Mouse (Mus musculus): ENCODE results near the gene Best3.

The Best3 gene

GRCm38 (mm10) chr10:116980273-116980672, 5.8 kb upstream of the Best3 start:
- peak; percentile 64 to 80 for DNase-seq

- peak in 1 of 2 experiments; percentile 78 for DNase-seq
Measured at GRCm38 (mm10) chr10:116980888-116981287, 5.2 kb upstream of the Best3 start.

GRCm38 (mm10) chr10:116982526-116982925, 3.6 kb upstream of the Best3 start:
- no peak for DNase-seq

- no peak for DNase-seq
Measured at GRCm38 (mm10) chr10:116984836-116985235, 1.3 kb upstream of the Best3 start.

GRCm38 (mm10) chr10:116993971-116994370, 7.9 kb downstream of the Best3 start:
- no peak for DNase-seq

GRCm38 (mm10) chr10:116995162-116995561, 9.0 kb downstream of the Best3 start:
- no peak for DNase-seq

- no peak for DNase-seq
Measured at GRCm38 (mm10) chr10:116995584-116996235, 9.6 kb downstream of the Best3 start.

GRCm38 (mm10) chr10:116996236-116996600, 10.1 kb downstream of the Best3 start:
- peak; percentile 73 to 75 for DNase-seq

- no peak for DNase-seq
Measured at GRCm38 (mm10) chr10:116998716-116999455, 12.8 kb downstream of the Best3 start.

- DNase-seq: no peak
Measured at GRCm38 (mm10) chr10:117000975-117001374, 14.9 kb downstream of the Best3 start.

- no peak for DNase-seq
Measured at GRCm38 (mm10) chr10:117004695-117005094, 18.6 kb downstream of the Best3 start.

GRCm38 (mm10) chr10:117005707-117006464, 19.8 kb downstream of the Best3 start:
- DNase-seq: no peak

- DNase-seq: peak; percentile 42 to 54
Measured at GRCm38 (mm10) chr10:117009691-117010090, 23.6 kb downstream of the Best3 start.

GRCm38 (mm10) chr10:117011047-117011446, 24.9 kb downstream of the Best3 start:
- DNase-seq: no peak

GRCm38 (mm10) chr10:117013689-117014390, 27.7 kb downstream of the Best3 start:
- DNase-seq: no peak

- no peak for DNase-seq
Measured at GRCm38 (mm10) chr10:117014565-117014964, 28.5 kb downstream of the Best3 start.

GRCm38 (mm10) chr10:117018281-117018840, 32.2 kb downstream of the Best3 start:
- DNase-seq: no peak

- DNase-seq: peak; percentile 68 to 74
Measured at GRCm38 (mm10) chr10:117021020-117021754, 35.1 kb downstream of the Best3 start.

GRCm38 (mm10) chr10:117023693-117024092, 37.6 kb downstream of the Best3 start:
- DNase-seq: no peak

- DNase-seq: peak; percentile 26 to 34
Measured at GRCm38 (mm10) chr10:117025776-117026175, 39.7 kb downstream of the Best3 start.

GRCm38 (mm10) chr10:117026176-117026575, 40.1 kb downstream of the Best3 start:
- DNase-seq: no peak

GRCm38 (mm10) chr10:117031160-117031559, 45.0 kb downstream of the Best3 start:
- no peak for DNase-seq

Data from kidney, postnatal 36 days (tissue).